Mouse (Mus musculus) CH12.LX (cell line): ENCODE results near the gene Paxbp1. TPM values are rescaled to one million over a fixed set of nuclear protein-coding genes. Genes with fewer than 3 reads are reported as not detected.

Experiments
- DNase-seq: peaks from one replicate; pipeline ENCODE4 v3.0.0-alpha.2; 2013; ENCODE audit errors: extremely low read depth
- H3K27ac ChIP-seq: 2 replicates; pipeline ENCODE4 v1.5.1; 2012; ENCODE audit warnings: low read depth, mild to moderate bottlenecking, control low read depth, moderate library complexity; ENCODE audit not compliant: insufficient read depth
- H3K27me3 ChIP-seq: replicated peaks from 2 replicates; pipeline ENCODE3; 2012; ENCODE audit warnings: inconsistent platforms
- H3K36me3 ChIP-seq, 2 experiments: replicated peaks in 1 of 2; 2 replicates each; pipeline versions ENCODE3 to v1.6.1; 2012; ENCODE audit warnings: inconsistent platforms in 1 of 2, low read length in 1 of 2, mild to moderate bottlenecking in 1 of 2, mixed read lengths in 1 of 2, moderate library complexity in 1 of 2; ENCODE audit not compliant: control insufficient read depth in 1 of 2, insufficient read depth in 1 of 2
- H3K4me1 ChIP-seq, 2 experiments: 2 replicates each; pipeline ENCODE4 v1.6.1; 2012; ENCODE audit warnings: inconsistent platforms in 1 of 2, moderate library complexity in 1 of 2; ENCODE audit not compliant: insufficient read depth in 2 of 2, control insufficient read depth in 1 of 2
- H3K4me2 ChIP-seq: 2 replicates; pipeline ENCODE4 v1.6.1; 2012; ENCODE audit warnings: low read depth, mild to moderate bottlenecking, control low read depth; ENCODE audit not compliant: poor library complexity, insufficient read depth, severe bottlenecking
- H3K4me3 ChIP-seq, 3 experiments: fragments of 150-350 bp in 1 of 3; sonication (generic) in 1 of 3; replicated peaks in 1 of 3; 2 replicates each; pipeline versions ENCODE3 to v1.5.1; 2011 to 2012; ENCODE audit warnings: low read depth in 2 of 3, low read length in 2 of 3, mild to moderate bottlenecking in 2 of 3, moderate library complexity in 2 of 3, control low read depth in 1 of 3, improper control_type of control experiment in 1 of 3, inconsistent platforms in 1 of 3, mixed read lengths in 1 of 3; ENCODE audit not compliant: poor library complexity in 1 of 3
- H3K79me2 ChIP-seq: replicated peaks from 2 replicates; pipeline ENCODE4 v1.6.1; 2012; ENCODE audit warnings: mild to moderate bottlenecking, moderate library complexity; ENCODE audit not compliant: control insufficient read depth, poor library complexity, insufficient read depth, severe bottlenecking; ENCODE audit errors: extremely low read depth
- H3K9ac ChIP-seq: 2 replicates; pipeline ENCODE4 v1.6.1; 2012; ENCODE audit warnings: low read depth, mild to moderate bottlenecking, control low read depth, moderate library complexity; ENCODE audit not compliant: insufficient read depth
- H3K9me3 ChIP-seq: replicated peaks from 2 replicates; pipeline ENCODE3; 2012; ENCODE audit warnings: low read length, inconsistent platforms, mixed read lengths
- BHLHE40 ChIP-seq: IDR thresholded peaks from 2 replicates; pipeline ENCODE4 v1.6.1; 2011; ENCODE audit warnings: mild to moderate bottlenecking, low read depth, low read length, improper control_type of control experiment
- CHD1 ChIP-seq: IDR thresholded peaks from 2 replicates; pipeline ENCODE4 v1.6.1; 2012; ENCODE audit warnings: low read depth, low read length, improper control_type of control experiment, inconsistent platforms
- CHD2 ChIP-seq: IDR thresholded peaks from 2 replicates; pipeline ENCODE4 v1.6.1; 2011; ENCODE audit warnings: low read length, improper control_type of control experiment
- CTCF ChIP-seq, 2 experiments: IDR thresholded peaks in 1 of 2; conservative IDR thresholded peaks in 1 of 2; 2 replicates each; pipeline ENCODE4 v1.5.1; 2011 to 2012; ENCODE audit warnings: low read depth in 2 of 2, low read length in 2 of 2, improper control_type of control experiment in 1 of 2, inconsistent platforms in 1 of 2, mild to moderate bottlenecking in 1 of 2, moderate library complexity in 1 of 2
- JUND ChIP-seq: conservative IDR thresholded peaks from 2 replicates; pipeline ENCODE4 v1.6.1; 2011; ENCODE audit warnings: low read depth, low read length, improper control_type of control experiment
- KAT2A ChIP-seq: IDR thresholded peaks from 2 replicates; pipeline ENCODE4 v1.6.1; 2012; ENCODE audit warnings: low read length, improper control_type of control experiment, inconsistent platforms; ENCODE audit not compliant: insufficient replicate concordance
- MAX ChIP-seq: IDR thresholded peaks from 2 replicates; pipeline ENCODE4 v1.6.1; 2011; ENCODE audit warnings: low read length, improper control_type of control experiment
- MAZ ChIP-seq: IDR thresholded peaks from 2 replicates; pipeline ENCODE4 v1.6.1; 2012; ENCODE audit warnings: low read depth, mild to moderate bottlenecking, inconsistent platforms, low read length, improper control_type of control experiment, moderate library complexity
- NELFE ChIP-seq: IDR thresholded peaks from 2 replicates; pipeline ENCODE4 v1.6.1; 2011; ENCODE audit warnings: low read depth, low read length, improper control_type of control experiment
- RAD21 ChIP-seq: IDR thresholded peaks from 2 replicates; pipeline ENCODE4 v1.6.1; 2011; ENCODE audit warnings: low read depth, mild to moderate bottlenecking, low read length, improper control_type of control experiment, moderate library complexity
- RCOR1 ChIP-seq: conservative IDR thresholded peaks from 2 replicates; pipeline ENCODE4 v1.6.1; 2012; ENCODE audit warnings: low read depth, mild to moderate bottlenecking, inconsistent platforms, low read length, improper control_type of control experiment
- SIN3A ChIP-seq: IDR thresholded peaks from 2 replicates; pipeline ENCODE4 v1.6.1; 2012; ENCODE audit warnings: low read length, improper control_type of control experiment, inconsistent platforms
- SMC3 ChIP-seq: IDR thresholded peaks from 2 replicates; pipeline ENCODE4 v1.6.1; 2011; ENCODE audit warnings: low read depth, low read length, improper control_type of control experiment
- UBTF ChIP-seq: IDR thresholded peaks from 2 replicates; pipeline ENCODE4 v1.6.1; 2012; ENCODE audit warnings: low read depth, mild to moderate bottlenecking, inconsistent platforms, low read length, improper control_type of control experiment, moderate library complexity
- USF1 ChIP-seq: IDR thresholded peaks from 2 replicates; pipeline ENCODE4 v1.6.1; 2014; ENCODE audit warnings: low read depth, mild to moderate bottlenecking, inconsistent platforms, low read length, improper control_type of control experiment
- USF2 ChIP-seq: conservative IDR thresholded peaks from 2 replicates; pipeline ENCODE4 v1.6.1; 2011; ENCODE audit warnings: low read depth, low read length, improper control_type of control experiment
- ZC3H11A ChIP-seq: IDR thresholded peaks from 2 replicates; pipeline ENCODE4 v1.6.1; 2012; ENCODE audit warnings: low read depth, mild to moderate bottlenecking, inconsistent platforms, low read length, improper control_type of control experiment
- ZKSCAN1 ChIP-seq: IDR thresholded peaks from 2 replicates; pipeline ENCODE4 v1.6.1; 2012; ENCODE audit warnings: low read depth, inconsistent platforms, low read length, improper control_type of control experiment, borderline replicate concordance
- ZMIZ1 ChIP-seq: IDR thresholded peaks from 2 replicates; pipeline ENCODE4 v1.6.1; 2012; ENCODE audit warnings: low read depth, mild to moderate bottlenecking, inconsistent platforms, low read length, improper control_type of control experiment
- ZNF384 ChIP-seq: IDR thresholded peaks from 2 replicates; pipeline ENCODE4 v1.6.1; 2012; ENCODE audit warnings: low read depth, low read length, improper control_type of control experiment, inconsistent platforms
- dilution Hi-C: fragments of 300-500 bp; cut with MboI; formaldehyde crosslinking; loops from 2 replicates; pipeline ENCODE4 v1.14.3; 2020; ENCODE audit warnings: low sequenced_read_pairs; ENCODE audit not compliant: extremely low pct_unique_long_range_greater_than_20kb, extremely low pct_ligation_motif_present
- in situ Hi-C: fragments of 300-500 bp; cut with MboI; formaldehyde crosslinking; loops from 3 replicates; pipeline ENCODE4 v1.14.3; 2019; ENCODE audit warnings: low sequenced_read_pairs, low pct_ligation_motif_present, low pct_unique_long_range_greater_than_20kb, mixed read lengths
- polyA plus RNA-seq: library from polyadenylated mRNA; unstranded; fragments of >175 nt; gene quantifications from 2 replicates; pipeline ENCODE4 v1.2.1, GENCODE M21; 2012; ENCODE audit warnings: low read depth; ENCODE audit not compliant: insufficient read length
- total RNA-seq, 2 experiments: library from RNA; depleted of rRNA; stranded (reverse); fragments of 300-350 nt in 1 of 2; fragments of >200 nt in 1 of 2; gene quantifications; 2 replicates each; pipeline ENCODE4 v1.2.3; 2012 to 2014

Gene Paxbp1
- total and polyA plus RNA-seq, 3 experiments: 39.4 to 77.1 (median 74.4) TPM

DNA sequence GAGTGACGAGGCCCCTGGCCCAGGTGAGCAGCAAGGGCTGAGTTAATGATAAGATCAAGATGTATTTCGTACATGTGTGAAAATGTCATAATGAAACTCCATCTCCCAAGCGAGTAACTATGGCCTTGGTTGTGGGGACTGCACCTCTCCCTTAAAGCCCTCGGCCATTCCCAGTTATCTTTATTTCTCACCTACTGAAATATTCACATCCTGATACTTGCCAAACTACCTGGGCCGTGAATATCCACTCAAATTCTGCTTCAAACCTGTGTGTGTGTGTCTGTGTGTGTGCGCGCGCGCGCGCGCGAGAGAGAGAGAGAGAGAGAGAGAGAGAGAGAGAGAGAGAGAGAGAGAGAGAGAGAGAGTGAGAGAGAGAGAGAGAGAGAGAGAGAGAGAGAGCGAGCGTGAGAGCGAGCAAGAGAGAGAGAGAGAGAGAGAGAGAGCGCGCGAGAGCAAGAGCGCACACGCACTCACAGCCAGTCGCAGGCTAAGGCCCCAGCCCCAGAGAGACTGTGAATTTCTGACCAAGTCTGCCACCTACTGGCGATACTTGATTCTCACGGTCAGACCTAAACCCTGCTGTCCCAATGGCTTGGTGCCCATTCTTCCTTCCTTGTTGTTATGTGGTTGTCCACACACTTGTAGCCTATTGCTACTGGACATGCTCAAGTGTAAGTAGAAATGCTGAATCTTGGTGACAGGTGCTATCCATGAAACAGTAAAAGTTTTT is 29.0 kb upstream of the Paxbp1 start (continued):
- TF ChIP-seq ZMIZ1 (no peak), ZNF384 (no peak), USF2 (no peak), CTCF (conservative IDR thresholded peaks at IDR 0.05 in 1 of 2, IDR thresholded peaks at IDR 0.05 in 1 of 2; ENCODE audit: low read depth in 2 of 2, low read length in 2 of 2) (peak; percentile 66 to 96), MAX (peak; percentile 37; the same call in 1 of the 2 replicates), SIN3A (no peak), USF1 (no peak), SMC3 (peak; percentile 83), BHLHE40 (peak; percentile 20; the same call in 1 of the 2 replicates), UBTF (no peak), JUND (peak; percentile 86), CHD1 (no peak), NELFE (peak; percentile 20; the same call in 1 of the 2 replicates), ZKSCAN1 (no peak), RCOR1 (no peak), RAD21 (peak; percentile 97), MAZ (peak; percentile 84; the same call in 1 of the 2 replicates), CHD2 (0 out of 2 replicates have a peak, but pooled peaks have one; percentile 50)

DNA sequence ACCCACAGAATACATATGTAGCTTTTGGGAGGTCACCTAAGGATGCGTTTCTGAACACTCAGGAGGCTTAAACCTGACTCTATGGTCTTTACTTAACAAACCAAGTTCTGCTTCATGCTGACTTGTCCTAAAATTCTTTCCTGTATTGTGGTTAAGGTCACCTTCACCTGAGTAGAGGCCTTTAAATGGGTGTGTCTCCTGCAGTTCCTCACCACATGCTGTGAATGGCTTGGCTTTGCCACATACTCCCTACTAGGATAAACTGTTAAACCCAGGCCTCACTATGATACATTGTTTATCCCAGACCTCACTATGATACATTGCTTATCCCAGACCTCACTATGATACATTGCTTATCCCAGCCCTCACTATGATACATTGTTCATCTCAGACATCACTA is 27.9 kb upstream of the Paxbp1 start:
- Histone ChIP-seq H3K4me1 (no peaks in the 10 kb centered on the region), H3K9me3 (no peaks in the 10 kb centered on the region), H3K4me2 (no peak overlapping the region), H3K27ac (no peak overlapping the region), H3K4me3 (no peak overlapping the region), H3K27me3 (peaks cover 42% of the 10 kb centered on the region), H3K36me3 (no peaks in the 10 kb centered on the region), H3K9ac (no peak overlapping the region), H3K79me2 (no peaks in the 10 kb centered on the region)
- no peak for DNase-seq
- TF ChIP-seq CHD1 (no peak), USF1 (no peak), KAT2A (no peak), ZC3H11A (no peak), ZKSCAN1 (no peak)
- in situ Hi-C loops: no loop called here
- dilution Hi-C loops: no loop called here
